Mouse (Mus musculus) telencephalon, adult 2 months (tissue): ENCODE results near the gene Prdm16.

Experiments used
- DNase-seq: peaks from one replicate; pipeline ENCODE4 v3.0.0-alpha.2; 2011; ENCODE audit warnings: low read depth, low spot score

Gene Prdm16

DNA sequence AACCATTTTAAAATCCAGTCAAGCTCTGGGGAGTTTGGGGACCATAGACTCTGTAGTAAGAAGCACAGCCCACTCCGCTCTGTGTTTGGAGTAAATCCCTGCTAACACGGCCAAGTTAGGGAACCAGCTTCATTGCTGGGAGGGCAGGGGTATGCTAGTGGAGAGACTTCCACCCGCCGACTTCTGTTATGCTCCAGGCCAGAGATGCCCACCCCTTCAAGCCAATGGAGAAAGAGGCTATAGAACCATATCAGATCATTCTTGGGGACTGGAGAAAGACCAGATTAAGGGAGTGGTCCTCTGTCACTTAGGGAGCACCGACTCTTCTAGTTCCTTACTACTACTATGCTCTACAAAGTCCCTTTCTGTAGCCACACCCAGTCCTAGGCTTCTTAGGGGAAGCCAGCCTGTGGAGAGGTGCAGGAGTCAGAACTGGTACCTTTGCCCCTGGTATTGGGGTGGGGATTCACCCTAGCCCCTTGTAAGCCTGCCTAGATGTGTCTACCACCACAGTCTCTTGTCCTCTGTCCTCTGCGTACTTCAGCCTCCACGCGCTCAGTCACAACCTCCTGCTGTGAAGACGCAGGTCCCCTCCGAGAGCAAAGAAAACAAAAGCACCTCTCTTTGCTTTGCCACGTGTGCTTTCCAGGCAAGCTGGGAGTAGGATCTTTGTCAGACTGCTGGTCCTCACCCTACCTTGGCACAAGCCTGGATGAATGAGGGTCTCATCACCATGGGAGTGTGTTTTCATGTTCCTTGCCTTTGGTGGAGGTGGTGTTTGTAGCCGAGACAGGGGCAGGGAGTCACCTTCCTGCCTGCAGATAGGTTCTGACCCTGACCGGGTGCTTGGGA is 3.1 kb upstream of the Prdm16 start:
- no peak for DNase-seq

DNA sequence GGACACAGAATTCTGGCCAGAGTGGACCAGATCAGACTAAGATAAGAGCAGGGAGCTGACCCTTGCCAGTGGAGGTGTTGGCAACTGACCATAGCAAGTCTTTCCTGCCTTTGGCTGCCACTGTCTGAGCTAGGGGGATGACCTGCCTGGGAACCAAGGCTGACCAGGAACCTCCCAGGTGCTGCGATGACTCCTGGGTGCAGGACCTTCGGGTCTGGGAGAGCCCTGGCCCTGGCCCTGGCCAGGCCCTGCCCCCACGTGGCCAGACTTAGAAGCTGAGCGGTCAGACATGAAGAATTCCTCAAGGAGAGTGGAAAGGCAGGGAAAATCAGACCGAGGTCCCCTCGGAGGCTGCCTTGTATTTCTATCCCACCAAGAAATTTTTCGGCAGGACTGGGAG is 2.5 kb upstream of the Prdm16 start:
- DNase-seq: no peak

DNA sequence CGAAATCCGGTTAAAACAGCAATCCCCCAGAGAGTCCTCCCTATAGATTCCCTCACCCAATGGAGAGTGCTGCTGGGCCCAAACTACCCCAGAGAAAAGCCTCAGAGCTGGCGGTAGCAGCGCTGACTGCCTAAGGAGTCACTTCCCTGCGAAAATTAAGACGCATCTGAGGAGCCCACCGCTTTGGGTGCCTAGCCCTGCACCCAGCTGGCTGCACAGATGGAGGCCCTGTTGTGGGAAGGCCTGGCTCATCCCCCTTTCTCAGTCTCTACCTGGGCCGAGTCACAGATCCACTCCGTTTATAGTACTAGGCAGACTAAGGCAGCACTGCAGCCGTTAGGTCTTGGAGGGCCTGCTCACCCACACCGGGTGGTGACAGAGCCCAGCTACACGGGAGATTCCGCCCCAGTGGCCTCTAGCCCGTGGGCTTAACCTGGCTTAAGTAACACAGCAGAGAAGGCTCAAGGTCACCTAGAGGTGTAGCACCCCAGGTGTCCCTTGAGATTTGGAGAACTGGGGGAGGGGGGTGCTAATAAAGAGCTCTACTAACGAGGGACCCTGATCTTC is 1.7 kb upstream of the Prdm16 start:
- no peak for DNase-seq

DNA sequence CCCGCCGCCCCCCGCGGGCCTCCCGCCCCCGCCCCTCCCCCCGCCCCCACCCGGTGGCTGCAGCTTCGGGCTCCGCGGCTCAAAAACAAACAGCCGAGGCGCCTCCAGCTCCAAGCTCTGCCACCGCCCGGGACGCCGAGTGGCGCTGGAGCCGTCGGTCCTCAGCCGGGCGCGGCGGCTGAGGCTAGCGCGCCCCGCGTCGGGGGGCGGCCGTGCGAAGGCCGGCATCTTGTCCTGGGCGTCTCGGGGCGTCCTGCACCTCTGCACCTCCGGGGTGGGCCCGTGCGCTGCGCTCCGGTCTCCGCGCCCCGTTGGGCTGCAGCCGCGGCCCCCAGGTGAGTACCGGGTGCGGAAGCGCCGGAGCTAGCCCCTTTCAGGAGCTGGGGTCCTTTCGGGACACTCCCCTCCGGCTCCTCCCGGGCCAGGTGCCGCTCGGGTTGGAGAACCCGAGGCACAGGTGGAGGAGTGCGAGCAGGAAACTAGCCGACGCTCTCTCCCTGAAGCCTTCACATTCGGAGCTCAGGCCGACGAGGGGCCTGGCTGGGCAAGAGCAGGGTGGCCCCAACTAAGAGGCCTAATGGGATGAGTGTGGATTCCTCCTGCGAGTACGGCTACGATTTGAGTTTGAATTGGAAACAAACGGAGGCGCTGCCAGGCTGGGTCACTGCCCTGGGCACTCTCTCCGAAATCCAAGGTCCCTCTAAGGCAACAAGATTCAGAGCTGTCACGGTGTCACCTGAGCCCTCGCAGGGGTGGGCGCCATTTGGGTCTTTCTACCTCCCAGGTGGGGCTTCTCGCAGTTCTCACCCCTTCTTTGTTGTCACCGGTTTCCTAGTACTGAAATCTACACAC is 1.0 kb upstream of the Prdm16 start:
- DNase-seq: no peak

DNA sequence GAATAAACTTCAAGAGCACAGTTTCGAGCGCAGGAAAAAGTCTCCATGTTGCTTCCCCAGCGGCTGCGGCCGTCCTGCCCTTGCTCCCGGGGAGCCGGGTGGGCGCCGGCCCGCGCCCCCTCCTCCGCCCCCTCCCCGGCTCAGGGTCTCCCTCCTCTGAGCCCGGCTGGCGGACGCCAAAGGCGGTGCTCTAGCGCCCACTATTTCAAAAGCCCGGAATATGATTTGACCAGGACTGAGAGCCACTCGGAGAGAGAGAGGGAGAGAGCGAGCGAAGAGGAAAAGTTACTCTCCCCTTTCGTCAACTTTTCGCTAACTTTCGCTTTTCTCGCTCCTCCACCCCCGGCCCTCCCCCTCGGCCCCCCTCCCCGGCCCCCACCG is 630 bp downstream of the Prdm16 start:
- DNase-seq: no peak

DNA sequence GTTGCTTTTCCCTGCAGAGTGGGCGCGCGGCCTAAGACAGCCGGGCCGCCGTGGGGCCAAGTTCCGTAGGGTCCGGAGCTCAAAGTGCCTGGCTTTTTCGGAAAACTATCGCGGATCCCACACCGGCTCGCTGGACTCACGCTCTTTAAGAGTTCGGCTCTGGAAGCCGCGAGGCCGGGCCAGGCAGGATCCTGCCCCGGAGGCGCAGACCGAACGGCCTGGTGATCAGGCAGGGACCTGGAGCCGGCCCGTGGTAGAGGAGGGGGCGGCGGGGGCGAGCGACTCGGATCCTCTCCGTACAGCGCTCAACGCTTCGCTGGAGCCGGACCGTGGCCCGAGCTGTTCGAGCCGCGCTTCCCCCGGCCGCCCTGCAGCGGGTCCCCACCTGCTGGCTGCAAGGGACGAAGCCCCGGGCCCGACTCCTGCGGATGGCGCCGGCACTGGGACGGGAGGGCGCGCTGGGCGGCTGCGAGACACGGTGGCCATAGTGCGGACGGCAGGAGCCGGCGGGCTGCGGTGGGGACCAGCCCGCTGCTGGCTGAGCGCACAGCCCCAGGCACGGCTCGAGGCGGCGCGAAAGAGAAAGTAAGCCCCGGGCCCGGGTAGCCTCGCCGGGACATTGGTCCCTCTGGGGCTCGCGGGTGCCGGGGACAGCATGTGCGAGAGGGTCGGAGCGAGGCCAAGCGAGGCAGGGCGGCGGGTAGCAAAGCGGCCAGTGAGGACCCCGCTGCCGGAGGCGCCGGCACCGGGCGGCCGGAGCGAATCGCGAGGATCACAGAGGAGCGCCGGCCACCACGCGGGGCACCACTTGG is 1.2 kb downstream of the Prdm16 start:
- DNase-seq: no peak

DNA sequence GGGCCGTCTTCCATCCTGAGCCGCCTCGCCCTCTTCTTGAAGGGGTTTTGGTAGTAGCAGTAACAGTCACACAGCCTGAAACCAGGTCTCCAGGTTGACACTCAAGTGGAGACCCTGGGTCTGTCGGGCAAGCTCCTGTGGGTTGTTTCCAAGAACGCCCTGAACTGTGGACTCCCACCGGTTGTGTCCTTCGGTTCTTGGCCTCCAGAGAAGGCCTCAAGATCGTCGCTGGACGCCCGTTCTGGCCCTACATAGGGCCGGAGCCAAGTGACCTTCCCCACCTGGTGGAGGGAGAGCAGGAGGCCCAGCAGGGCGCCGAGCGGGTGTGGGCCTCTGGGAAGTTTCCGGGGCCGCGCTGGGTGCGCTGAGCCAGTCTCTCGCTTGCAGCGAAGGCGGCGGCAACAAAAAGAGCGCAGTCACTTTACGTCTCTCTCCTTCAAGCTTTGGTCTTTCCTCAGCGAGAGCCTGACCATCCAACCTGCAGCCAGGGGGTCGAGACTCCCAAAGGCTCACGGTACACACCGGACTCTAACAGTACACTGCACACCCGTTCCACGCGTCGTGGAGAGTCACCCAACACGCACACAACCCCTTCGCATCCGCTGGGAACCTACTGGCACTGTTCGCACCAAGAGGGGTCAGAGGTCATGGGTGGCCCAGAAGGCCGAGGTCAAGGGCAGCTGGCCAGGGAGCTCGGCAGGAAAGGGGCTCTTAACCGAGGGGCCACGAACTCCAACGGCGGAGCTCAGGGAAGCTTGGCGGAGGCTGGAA is 2.0 kb downstream of the Prdm16 start:
- no peak for DNase-seq

DNA sequence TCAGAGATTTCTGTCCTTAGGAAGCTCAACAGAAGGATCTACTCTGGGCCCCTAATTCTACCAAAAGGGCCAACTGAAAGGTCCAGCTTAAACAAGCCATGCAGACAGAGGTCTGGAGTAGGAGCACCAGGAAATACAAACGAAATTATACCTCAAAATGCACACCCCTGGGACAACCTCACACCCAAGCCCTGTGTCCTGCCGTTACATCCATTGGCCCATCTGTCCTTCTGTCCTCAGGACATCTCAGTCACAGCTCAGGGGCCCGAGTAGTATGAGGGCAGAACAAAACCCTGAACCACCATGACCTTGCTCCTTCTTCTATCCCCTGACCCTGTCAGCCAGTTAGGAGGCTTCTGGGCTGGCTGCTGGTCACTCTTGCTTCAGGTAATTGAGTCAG is 2.7 kb downstream of the Prdm16 start:
- DNase-seq: no peak

DNA sequence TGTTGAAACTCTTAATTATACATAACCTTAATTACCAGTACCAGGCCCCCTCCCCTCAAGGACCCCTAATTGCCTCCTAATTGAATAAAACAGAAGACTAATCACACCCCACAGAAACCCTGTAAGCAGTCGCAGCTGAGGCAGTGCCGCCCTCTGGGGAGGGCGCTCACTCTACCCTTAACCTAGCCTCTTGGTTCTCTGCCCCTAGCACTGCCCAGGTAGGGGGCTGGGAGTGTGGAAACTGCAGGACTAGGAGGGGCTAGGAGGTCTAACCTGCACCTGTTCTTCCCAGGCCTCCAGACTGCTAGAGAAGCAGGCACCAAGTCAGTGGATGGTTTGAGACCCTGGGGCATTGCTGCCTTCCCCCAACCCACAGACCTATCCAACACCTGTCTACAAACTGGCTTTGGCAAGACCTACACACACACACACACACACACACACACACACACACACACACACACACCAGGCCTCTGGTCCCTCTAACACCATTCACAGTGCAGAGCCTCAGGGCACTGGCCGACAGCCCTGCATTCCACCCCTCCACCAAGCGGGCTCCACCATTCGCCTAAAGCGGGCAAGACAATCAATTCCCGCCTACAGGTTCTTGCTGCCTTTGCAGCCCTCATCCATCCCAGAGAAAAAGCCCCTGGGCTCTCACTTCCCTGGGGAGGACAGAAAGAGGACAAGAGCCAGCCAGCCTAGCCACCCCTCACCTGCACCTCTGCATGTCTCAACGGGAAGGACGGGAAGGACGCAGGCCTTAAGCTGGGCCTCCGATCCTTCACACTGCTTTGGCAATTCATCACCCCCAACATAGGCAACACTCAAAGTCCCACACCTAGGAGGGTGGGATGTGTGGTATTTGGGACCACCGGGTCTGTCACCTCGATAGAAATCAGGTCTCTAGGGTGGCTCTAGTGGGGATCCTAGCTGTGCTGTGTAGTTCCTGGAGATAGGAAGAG is 3.6 kb downstream of the Prdm16 start:
- no peak for DNase-seq

DNA sequence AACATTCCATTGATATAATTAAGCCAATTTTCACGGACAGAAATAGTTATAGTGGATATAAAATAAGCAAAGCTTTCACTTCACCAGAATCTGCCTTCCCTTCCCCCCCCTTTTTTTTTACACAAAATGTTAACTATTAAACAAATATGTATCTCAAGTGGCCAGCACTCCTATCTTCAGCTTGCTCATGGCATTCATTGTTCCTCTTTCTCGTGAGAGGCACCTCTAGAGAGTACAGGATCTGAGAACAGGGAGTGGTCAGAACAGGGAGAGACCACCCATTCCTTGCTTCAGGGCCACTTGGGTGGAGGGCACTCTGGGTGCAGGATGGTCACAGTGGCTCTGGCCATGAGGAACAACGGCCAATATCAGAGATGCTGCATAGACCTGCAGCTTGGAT is 5.9 kb downstream of the Prdm16 start:
- DNase-seq: no peak

DNA sequence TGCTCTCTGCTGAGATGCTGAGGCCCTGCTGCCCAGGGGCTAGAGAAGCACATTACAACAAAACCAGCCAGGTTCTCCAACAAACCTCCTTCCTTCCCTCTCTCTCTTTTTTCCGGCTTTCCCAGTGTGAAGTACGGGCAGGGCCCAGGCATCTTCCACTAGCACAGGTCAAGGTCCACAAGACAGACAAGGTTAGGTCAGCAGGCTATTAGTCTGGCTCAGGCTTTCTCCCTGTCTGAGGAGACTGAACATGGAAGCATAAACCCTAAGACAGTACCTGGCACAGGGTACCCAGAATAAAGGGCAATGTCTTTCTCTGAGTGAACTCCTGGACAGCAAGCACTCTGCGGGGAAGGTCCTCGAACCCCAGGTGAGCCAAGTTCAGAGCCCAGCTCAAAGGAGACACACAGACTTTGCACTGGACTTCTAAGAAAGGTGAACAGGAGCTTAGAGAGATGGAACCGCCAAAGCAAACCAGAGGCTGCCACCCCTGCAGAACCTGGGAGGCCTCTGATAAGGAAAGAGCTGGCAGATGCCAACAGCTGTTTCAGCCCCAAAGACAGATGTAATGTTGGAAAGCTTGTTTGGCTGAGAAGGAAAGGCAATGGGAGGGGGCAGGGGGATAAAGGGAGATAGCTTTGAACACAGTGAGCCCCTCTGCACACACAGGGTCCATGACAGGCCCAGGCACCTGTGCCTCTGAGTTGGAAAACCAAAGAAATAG is 9.1 kb downstream of the Prdm16 start:
- DNase-seq: no peak

DNA sequence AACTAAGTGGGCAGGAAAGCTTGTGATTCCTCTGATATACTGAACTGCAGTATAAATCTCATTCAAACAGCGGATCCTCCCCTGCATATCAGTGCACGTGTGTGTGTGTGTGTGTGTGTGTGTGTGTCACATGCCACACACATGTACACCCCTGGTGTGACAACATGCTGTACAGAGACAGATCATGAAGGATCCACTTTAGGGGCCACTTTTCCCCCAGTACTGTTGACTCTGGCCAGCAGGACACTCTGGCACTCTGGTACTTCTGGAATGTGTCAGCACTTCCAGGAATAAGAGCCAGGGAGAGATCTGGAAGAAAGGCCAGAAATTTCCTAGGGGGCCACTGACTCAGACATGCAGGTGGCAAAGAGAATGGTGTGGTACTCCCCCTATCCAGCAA is 10.4 kb downstream of the Prdm16 start:
- no peak for DNase-seq

DNA sequence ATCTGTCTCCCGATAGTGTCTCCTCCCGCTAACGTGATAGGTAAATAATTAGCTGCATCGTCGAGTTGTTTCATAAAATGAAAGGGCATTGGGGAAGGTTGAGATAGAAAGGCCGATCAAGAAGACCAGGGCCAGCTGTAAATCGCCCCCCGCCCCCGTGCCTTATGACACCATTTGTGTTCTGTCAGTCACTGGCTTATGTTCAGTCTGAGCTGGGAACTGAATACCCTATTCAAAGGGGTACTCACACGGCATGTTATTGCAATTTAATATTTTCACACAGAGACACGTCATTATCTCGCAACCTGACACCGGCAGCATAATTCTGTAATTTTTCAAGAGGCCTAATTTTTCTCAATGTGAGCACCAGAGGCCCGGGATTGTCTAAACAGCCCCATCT is 11.0 kb downstream of the Prdm16 start:
- DNase-seq: no peak

DNA sequence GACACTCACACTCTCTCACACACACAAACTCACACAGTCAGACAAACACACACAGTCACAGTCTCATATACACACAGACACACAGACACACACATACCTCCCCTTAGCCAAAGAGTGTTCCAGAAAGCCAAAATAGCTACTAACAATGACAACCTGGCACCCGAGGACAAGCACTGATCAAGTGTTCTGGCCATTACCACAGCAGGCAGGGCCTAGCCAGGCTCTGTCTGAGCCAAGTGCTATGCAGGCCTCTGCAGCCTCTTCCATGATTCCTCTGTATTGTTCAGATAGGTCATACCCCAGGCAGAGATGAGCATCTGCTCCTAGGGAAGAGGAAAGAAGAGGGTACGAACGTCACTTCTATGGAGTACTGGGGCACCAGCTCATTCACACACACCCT is 13.4 kb downstream of the Prdm16 start:
- no peak for DNase-seq

DNA sequence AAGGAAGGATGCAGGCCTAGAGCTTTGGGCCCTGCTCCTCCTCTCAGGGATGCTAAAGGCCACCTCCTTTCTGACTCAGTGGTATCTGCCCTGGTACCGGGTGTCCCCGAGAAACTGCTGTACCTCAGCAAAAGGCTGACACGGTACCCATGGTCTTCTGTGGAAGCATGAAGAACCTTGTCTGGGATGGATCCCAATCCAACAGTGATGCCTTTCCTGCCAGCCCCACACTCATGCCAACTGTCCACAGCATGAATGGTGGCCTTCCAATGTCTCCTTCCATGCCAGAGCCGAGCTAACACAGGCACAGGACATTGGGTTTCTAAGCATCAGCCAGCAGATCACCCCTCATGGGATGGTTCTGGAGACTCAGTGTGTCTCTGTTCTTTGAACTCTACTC is 14.2 kb downstream of the Prdm16 start:
- DNase-seq: no peak

DNA sequence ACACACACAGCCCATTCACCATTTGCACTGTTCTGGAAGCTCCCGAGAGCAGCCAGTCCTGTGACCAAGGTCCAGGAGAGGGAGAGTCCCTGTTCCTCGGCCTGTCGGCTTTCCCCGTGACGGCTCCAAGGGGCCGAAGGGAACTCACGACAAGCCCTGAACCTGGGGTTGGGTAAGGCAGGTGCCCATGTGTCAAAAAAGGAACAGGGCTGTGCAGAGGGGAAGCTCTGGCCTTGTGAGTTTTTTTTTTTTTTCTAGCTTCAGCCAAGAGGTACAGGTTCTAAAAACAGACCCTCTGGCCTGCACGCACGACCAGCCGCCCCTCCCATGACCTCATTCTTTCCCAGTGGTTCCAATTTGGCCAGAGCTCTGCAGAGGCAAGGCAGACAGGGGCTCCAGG is 25.5 kb downstream of the Prdm16 start:
- no peak for DNase-seq

DNA sequence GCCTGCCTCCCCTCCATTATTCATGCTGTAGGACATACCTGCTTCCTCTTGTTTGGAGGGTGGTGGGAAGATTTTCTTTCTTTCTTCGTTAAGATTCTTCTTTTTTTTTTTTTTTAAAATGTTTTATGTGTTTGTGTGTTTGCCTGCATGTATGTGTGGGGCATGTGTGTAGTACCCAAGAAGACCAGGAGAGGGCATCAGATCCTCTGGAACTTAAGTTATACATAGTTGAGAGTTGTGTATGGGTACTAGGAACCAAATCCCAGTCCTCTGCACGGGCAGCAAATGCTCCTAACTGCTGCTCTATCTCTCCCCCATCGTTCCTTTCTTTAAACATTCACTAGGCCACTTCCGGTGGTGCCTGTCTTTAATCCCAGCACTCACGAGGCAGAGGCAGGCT is 28.9 kb downstream of the Prdm16 start:
- no peak for DNase-seq

DNA sequence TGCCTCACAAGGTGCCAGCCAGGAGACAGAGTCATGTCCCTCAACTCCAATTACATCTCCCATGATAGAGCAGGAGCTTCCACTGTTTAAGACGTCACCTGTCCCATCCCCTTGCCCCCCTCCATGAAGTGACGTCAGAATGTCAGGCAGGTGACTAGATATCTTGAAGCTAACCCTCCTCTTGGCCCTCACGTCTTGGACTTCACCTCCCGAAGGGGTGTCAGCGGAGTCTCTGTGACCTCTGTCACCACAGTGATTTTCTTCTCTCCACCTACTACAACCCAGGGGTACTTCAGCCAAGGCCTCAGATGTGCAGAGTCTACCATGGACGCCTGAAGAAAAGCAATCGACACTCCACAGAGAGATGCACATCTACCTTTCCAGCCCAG is 32.2 kb downstream of the Prdm16 start:
- no peak for DNase-seq
